Mouse (Mus musculus) G1E (cell line): ENCODE measurements around the gene Bmpr1a.

ENCODE experiments used
- CTCF ChIP-seq: IDR thresholded peaks from 2 replicates; pipeline ENCODE4 v1.5.1; 2012; ENCODE audit warnings: low read depth, low read length, inconsistent platforms, mixed read lengths
- POLR2AphosphoS5 ChIP-seq: IDR thresholded peaks from 2 replicates; pipeline ENCODE4 v1.6.1; 2012; ENCODE audit warnings: low read depth, low read length, inconsistent platforms; ENCODE audit not compliant: insufficient replicate concordance

- TF ChIP-seq POLR2AphosphoS5: no peak
- TF ChIP-seq CTCF: no peak
These were observed 58.8 kb downstream of the Bmpr1a start for GRCm38 (mm10) chr14:34444368-34444767.
